Mouse (Mus musculus): ENCODE measurements around the gene Prlh. TPM values are rescaled to one million over a fixed set of nuclear protein-coding genes. Genes with fewer than 3 reads are reported as not detected.

Gene Prlh
- not detected in 2 replicates for polyA plus RNA-seq (2014; fragmentation: Nextera tagmentation; extraction: Ambion mirVana)

DNA sequence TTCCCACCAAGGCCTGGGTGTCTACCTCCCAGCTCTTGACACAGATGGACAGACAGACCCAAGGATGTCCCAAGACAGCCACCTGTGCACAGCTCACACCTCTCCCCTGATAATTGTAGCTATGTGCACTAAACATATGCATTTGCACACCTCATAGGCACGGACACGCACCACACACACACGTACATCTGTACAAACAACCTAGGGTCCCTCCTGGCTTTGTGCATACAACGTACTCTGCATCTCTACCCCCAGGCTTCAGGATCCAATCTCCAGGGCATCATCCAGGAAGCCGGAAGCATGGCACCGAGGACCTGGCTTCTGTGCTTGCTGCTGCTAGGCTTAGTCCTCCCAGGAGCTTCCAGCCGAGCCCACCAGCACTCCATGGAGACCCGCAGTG lies at the start of gene Prlh:
Gene Prlh (plus strand): TSS at position 301 of the 400 bp plus-strand sequence.
- no peaks in the 10 kb centered on the region for H3K36me3 ChIP-seq (ENCODE audit: control insufficient read depth, insufficient read depth, low read length)
- 77% methylated on average over 8 of the region's 8 CpGs for WGBS
- H3K4me2 ChIP-seq (ENCODE audit: low read depth, low read length) = no peak within 1 kb of the TSS
- H3K4me1 ChIP-seq (ENCODE audit: control insufficient read depth, insufficient read depth, low read length) = no peaks in the 10 kb centered on the region
- H3K27ac ChIP-seq (ENCODE audit: low read depth, low read length) = no peak within 1 kb of the TSS
- H3K9me3 ChIP-seq (ENCODE audit: control insufficient read depth, low read length) = no peaks in the 10 kb centered on the region
- no peak for ATAC-seq (ENCODE audit: low read depth)
- H3K27me3 ChIP-seq (ENCODE audit: control insufficient read depth, insufficient read depth, low read length) = no peaks in the 10 kb centered on the region
- H3K4me3 ChIP-seq (ENCODE audit: low read depth, low read length) = no peak within 1 kb of the TSS
- no peak within 1 kb of the TSS for H3K9ac ChIP-seq (replicated peaks; ENCODE audit: low read depth, low read length)

DNA sequence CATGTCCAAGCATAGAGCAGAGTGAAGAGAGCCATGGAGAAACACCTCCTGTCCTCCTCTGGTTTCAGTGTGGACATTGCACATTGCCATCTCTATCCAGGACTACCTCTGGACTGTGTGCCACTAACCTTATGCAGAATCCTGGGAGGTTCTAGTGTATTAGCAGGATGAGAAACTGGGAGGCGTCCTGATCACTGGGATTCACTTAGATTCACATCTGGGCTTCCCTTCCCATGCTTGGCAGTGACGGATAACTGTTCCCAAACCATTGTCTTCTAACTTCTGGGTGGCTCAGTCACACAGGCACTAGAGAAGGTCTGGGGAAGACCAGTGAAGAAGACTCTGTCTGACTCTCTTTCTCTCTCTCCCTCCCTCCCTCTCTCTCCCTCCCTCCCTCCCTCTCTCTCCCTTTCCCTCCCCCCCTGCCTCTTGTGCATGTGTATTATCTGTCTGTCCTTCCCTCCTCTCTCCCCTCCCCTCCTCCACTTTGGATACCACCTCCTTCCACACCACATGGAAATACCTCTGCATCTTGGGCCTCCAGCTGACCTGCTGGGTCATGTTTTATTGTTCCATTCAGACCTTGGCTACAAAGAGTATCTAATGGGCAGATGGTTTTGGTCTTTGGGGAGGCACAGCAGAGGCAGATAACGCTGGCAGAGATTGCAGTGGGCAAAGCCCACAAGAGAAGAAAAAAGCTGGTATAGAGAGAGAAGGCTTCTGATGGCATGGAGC lies 49.5 kb upstream of the Prlh start:
- no peak overlapping the region for H3K4me3 ChIP-seq (ENCODE audit: low read depth, low read length)
- H3K4me2 ChIP-seq (ENCODE audit: low read depth, low read length) = no peak overlapping the region
- no peaks in the 10 kb centered on the region for H3K9me3 ChIP-seq (ENCODE audit: control insufficient read depth, low read length)
- no peaks in the 10 kb centered on the region for H3K27me3 ChIP-seq (ENCODE audit: control insufficient read depth, insufficient read depth, low read length)
- WGBS = 40% methylated on average over 3 of the region's 3 CpGs
- no peaks in the 10 kb centered on the region for H3K36me3 ChIP-seq (ENCODE audit: control insufficient read depth, insufficient read depth, low read length)
- ATAC-seq (ENCODE audit: low read depth) = no peak
- H3K27ac ChIP-seq (ENCODE audit: low read depth, low read length) = no peak overlapping the region
- no peak overlapping the region for H3K9ac ChIP-seq (replicated peaks; ENCODE audit: low read depth, low read length)
- H3K4me1 ChIP-seq (ENCODE audit: control insufficient read depth, insufficient read depth, low read length) = no peaks in the 10 kb centered on the region

DNA sequence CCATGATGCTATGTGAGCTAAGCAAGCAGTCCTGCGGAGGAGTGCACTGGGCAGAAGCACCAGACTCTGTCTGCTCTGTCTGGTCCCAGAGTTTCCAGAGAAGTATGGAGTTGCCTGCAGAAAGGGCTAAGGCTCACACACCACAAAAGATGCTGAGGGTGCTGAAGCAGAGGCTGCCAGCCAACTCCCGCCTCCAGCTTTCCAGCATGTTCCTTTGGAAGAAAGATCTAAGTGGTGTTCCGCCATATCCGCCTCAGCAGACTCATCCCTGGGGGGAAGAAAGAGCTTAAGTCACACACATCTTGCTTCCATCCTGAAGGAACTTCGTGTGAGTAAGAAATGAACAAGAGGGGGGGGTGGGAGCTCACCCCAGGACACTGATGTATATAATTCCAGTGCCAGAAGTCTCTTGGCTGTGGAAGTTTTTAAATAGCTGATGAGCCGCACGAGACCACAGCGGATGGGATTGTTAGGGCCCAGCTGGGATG lies 48.9 kb upstream of the Prlh start:
- Histone ChIP-seq H3K9ac (replicated peaks; ENCODE audit: low read depth, low read length) (no peak overlapping the region), H3K4me1 (ENCODE audit: control insufficient read depth, insufficient read depth, low read length) (no peaks in the 10 kb centered on the region), H3K36me3 (ENCODE audit: control insufficient read depth, insufficient read depth, low read length) (no peaks in the 10 kb centered on the region), H3K4me3 (ENCODE audit: low read depth, low read length) (no peak overlapping the region), H3K9me3 (ENCODE audit: control insufficient read depth, low read length) (no peaks in the 10 kb centered on the region), H3K4me2 (ENCODE audit: low read depth, low read length) (no peak overlapping the region), H3K27ac (ENCODE audit: low read depth, low read length) (no peak overlapping the region), H3K27me3 (ENCODE audit: control insufficient read depth, insufficient read depth, low read length) (no peaks in the 10 kb centered on the region)
- WGBS = 65% methylated on average over 8 of the region's 8 CpGs
- ATAC-seq (ENCODE audit: low read depth) = no peak

DNA sequence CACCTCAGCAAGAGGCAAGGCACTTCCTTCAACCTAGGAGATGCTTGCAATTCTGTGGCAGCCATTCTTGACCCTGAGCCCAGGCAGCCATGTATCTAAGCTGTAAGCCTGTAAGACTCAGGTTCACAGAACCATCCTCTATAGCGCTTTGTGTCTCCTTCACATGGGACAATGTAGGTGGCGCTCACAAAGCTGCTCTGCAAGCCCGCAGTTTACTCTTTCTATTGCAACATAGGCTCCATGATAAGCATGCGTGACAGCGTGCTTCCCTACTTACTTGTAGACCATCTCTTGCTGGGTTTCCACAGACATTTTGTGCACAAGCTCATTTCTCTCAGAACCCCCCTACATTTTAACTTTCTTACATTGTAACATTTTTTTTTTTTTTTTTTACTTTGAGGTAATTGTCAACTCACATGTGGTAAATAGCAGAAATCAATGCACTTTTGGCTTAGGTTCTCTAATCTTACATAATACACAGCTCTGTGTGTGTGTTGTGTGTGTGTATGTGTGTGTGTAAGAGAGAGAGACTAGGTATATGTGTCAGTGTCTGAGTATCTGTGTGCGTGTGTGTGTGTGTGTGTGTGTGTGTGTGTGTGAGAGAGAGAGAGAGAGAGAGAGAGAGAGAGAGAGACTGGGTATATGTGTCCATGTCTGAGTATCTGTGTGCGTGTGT lies 48.0 kb upstream of the Prlh start:
- Histone ChIP-seq H3K9ac (replicated peaks; ENCODE audit: low read depth, low read length) (no peak overlapping the region), H3K4me1 (ENCODE audit: control insufficient read depth, insufficient read depth, low read length) (no peaks in the 10 kb centered on the region), H3K4me3 (ENCODE audit: low read depth, low read length) (no peak overlapping the region), H3K36me3 (ENCODE audit: control insufficient read depth, insufficient read depth, low read length) (no peaks in the 10 kb centered on the region), H3K9me3 (ENCODE audit: control insufficient read depth, low read length) (no peaks in the 10 kb centered on the region), H3K27me3 (ENCODE audit: control insufficient read depth, insufficient read depth, low read length) (no peaks in the 10 kb centered on the region), H3K27ac (ENCODE audit: low read depth, low read length) (no peak overlapping the region), H3K4me2 (ENCODE audit: low read depth, low read length) (no peak overlapping the region)
- no peak for ATAC-seq (ENCODE audit: low read depth)
- 89% methylated on average over 7 of the region's 7 CpGs for WGBS

DNA sequence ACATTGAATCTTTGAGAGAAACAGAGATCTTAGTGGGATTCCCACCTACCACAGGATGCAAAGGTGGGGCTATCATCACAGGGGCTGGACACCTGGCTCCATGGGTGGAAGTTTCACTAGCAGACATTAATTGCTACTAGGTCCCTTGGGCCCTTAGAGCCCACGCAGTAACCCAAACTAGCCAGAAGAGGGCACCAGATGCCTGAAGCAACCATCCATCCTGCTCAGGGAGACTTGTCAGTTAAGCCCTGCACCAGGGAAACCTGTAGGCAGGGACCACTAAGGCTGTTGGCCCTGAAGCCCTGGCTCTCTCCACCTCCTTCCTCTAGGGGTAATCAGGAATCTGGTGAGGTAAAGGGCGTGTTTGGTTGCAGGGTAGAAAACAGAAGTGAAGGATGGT lies 46.6 kb upstream of the Prlh start:
- 18% methylated on average over 2 of the region's 2 CpGs for WGBS
- no peak overlapping the region for H3K9ac ChIP-seq (replicated peaks; ENCODE audit: low read depth, low read length)
- H3K36me3 ChIP-seq (ENCODE audit: control insufficient read depth, insufficient read depth, low read length) = no peaks in the 10 kb centered on the region
- H3K4me2 ChIP-seq (ENCODE audit: low read depth, low read length) = no peak overlapping the region
- H3K27ac ChIP-seq (ENCODE audit: low read depth, low read length) = no peak overlapping the region
- H3K4me3 ChIP-seq (ENCODE audit: low read depth, low read length) = no peak overlapping the region
- H3K4me1 ChIP-seq (ENCODE audit: control insufficient read depth, insufficient read depth, low read length) = no peaks in the 10 kb centered on the region
- H3K9me3 ChIP-seq (ENCODE audit: control insufficient read depth, low read length) = no peaks in the 10 kb centered on the region
- H3K27me3 ChIP-seq (ENCODE audit: control insufficient read depth, insufficient read depth, low read length) = no peaks in the 10 kb centered on the region
- ATAC-seq (ENCODE audit: low read depth) = no peak

DNA sequence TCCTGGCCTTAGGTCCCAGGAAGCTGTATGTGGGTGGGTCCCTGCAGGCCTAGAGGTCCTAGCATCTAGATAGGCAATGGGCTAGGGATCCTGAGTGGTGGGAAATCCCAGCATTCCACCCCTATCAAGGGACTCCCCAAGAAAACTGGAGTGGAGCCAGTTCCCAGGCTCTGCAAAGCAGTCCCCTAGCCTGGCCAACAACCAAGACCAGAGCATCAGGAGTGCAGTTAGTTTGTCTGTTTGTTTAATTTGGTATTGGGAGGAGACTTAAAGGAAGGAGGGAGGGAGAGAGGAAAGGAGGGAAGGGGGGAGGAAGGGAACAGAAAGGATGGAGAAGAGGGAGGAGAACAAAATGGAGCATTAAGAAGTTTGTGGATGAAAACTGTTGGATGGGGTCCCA lies 43.7 kb upstream of the Prlh start:
- H3K36me3 ChIP-seq (ENCODE audit: control insufficient read depth, insufficient read depth, low read length) = no peaks in the 10 kb centered on the region
- H3K4me2 ChIP-seq (ENCODE audit: low read depth, low read length) = no peak overlapping the region
- no peak overlapping the region for H3K4me3 ChIP-seq (ENCODE audit: low read depth, low read length)
- ATAC-seq (ENCODE audit: low read depth) = 0 out of 2 replicates have a peak, but pooled peaks have one; percentile 46
- H3K9me3 ChIP-seq (ENCODE audit: control insufficient read depth, low read length) = no peaks in the 10 kb centered on the region
- no peak overlapping the region for H3K9ac ChIP-seq (replicated peaks; ENCODE audit: low read depth, low read length)
- H3K27me3 ChIP-seq (ENCODE audit: control insufficient read depth, insufficient read depth, low read length) = no peaks in the 10 kb centered on the region
- no peak overlapping the region for H3K27ac ChIP-seq (ENCODE audit: low read depth, low read length)
- H3K4me1 ChIP-seq (ENCODE audit: control insufficient read depth, insufficient read depth, low read length) = no peaks in the 10 kb centered on the region

DNA sequence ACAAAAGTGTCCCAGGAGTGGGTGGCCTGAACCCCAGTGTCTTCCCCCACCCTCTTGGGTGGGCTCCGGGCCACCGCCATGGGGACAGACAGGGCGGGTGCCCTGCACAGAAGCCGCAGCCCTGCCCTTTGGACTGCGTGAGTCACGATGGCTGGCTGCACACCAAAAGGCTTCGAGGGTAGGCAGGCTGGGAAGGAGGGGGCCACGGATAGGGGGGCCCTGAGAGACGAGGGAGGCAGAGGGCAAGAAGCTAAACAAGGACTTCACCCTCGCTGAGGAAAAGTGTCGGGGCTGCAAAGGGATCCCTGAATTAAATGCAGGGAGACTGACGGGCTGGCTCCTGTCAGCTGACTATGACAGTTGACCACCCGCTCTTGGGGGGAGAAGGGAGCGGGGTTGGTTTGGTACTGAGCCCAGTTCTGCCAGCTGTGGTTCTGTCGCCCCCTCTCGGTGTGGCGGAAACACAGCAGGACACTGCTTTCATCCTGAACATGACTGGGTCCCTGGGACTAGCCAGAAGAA lies 43.2 kb upstream of the Prlh start:
- Histone ChIP-seq H3K4me3 (ENCODE audit: low read depth, low read length) (no peak overlapping the region), H3K27ac (ENCODE audit: low read depth, low read length) (no peak overlapping the region), H3K4me2 (ENCODE audit: low read depth, low read length) (no peak overlapping the region)

DNA sequence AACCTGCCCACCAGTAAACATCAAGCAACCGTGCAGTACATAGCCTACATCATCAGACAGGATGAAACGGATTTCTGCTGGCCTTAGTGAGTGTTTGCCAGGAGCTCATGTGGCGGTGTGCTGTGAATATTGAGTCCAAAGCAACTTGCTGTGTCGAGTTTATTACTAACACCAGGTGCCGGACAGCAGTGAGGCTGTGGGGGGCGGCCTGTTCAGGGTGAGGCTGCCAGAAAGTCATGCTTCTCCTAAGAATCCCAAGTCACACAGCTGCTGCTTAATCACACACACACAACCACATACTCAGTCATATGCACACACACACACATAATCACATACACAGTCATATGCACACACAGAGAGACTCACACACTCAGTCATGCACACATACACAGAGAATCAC lies 39.7 kb upstream of the Prlh start:
- no peak overlapping the region for H3K4me2 ChIP-seq (ENCODE audit: low read depth, low read length)
- no peak overlapping the region for H3K4me3 ChIP-seq (ENCODE audit: low read depth, low read length)
- H3K9me3 ChIP-seq (ENCODE audit: control insufficient read depth, low read length) = no peaks in the 10 kb centered on the region
- no peaks in the 10 kb centered on the region for H3K36me3 ChIP-seq (ENCODE audit: control insufficient read depth, insufficient read depth, low read length)
- WGBS = 71% methylated on average over 6 of the region's 6 CpGs
- no peak overlapping the region for H3K27ac ChIP-seq (ENCODE audit: low read depth, low read length)
- H3K4me1 ChIP-seq (ENCODE audit: control insufficient read depth, insufficient read depth, low read length) = peaks cover 4% of the 10 kb centered on the region; the same call in 1 of the 2 replicates
- H3K9ac ChIP-seq (replicated peaks; ENCODE audit: low read depth, low read length) = no peak overlapping the region
- H3K27me3 ChIP-seq (ENCODE audit: control insufficient read depth, insufficient read depth, low read length) = no peaks in the 10 kb centered on the region
- no peak for ATAC-seq (ENCODE audit: low read depth)

More for the DNA sequence above, 43.2 kb upstream of the Prlh start:
- no peaks in the 10 kb centered on the region for H3K9me3 ChIP-seq (ENCODE audit: control insufficient read depth, low read length)
- 42% methylated on average over 17 of the region's 17 CpGs for WGBS
- no peaks in the 10 kb centered on the region for H3K4me1 ChIP-seq (ENCODE audit: control insufficient read depth, insufficient read depth, low read length)
- no peaks in the 10 kb centered on the region for H3K27me3 ChIP-seq (ENCODE audit: control insufficient read depth, insufficient read depth, low read length)
- H3K36me3 ChIP-seq (ENCODE audit: control insufficient read depth, insufficient read depth, low read length) = no peaks in the 10 kb centered on the region
- no peak for ATAC-seq (ENCODE audit: low read depth)
- H3K9ac ChIP-seq (replicated peaks; ENCODE audit: low read depth, low read length) = no peak overlapping the region

Measured in neural tube, embryonic 14.5 days (tissue).